In the genomic region with DNA sequence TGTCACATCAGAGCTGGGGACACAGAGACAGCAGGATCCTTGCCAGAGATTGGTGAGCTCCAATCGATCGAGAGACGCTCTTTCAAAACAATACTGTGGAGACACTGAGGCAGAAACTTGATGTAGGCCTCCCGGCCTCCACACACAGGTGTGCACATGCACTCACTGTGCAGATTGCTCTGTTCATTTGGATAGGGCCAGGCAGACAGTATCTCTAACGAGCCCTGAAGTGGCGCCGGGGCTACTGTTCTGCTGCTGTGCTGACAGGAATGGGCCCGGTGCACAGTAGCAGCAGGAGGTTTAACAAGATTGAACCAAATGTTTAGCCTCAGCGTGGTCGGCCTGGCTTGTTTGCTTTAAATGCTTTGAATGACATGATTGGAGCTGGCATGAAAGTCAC, we compare ENCODE assay signal across 28 mouse cellular contexts. TPM values are rescaled to one million over a fixed set of nuclear protein-coding genes. Genes with fewer than 3 reads are reported as not detected.
"Had no signal": no experiment of that assay in that cellular context is flagged by ENCODE, and none has a peak within 500 bp of the region (broad histone marks: within the 10 kb centered on the region; RNA-seq: fewer than 3 reads in every experiment).

No protein-coding gene starts in this region.

- H3K27me3 ChIP-seq: heart, embryonic 13.5 days; heart, embryonic 15.5 days; hindbrain, embryonic 13.5 days; hindbrain, embryonic 15.5 days; kidney, embryonic 15.5 days; limb, embryonic 12.5 days; liver, embryonic 13.5 days; liver, embryonic 15.5 days had no signal

- H3K27ac ChIP-seq: heart, embryonic 10.5 days; heart, embryonic 13.5 days; heart, embryonic 15.5 days; hindbrain, embryonic 13.5 days; hindbrain, embryonic 15.5 days; hindbrain, postnatal 0 days; kidney, embryonic 15.5 days; kidney, postnatal 0 days; limb, embryonic 12.5 days; liver, embryonic 13.5 days; liver, embryonic 15.5 days had no signal

- H3K4me1 ChIP-seq: heart, embryonic 10.5 days; heart, embryonic 13.5 days; liver, embryonic 13.5 days; liver, embryonic 15.5 days had no signal

- DNase-seq: gastrocnemius, postnatal 14 days; gastrocnemius, postnatal 36 days; heart, adult 18-20 months; heart, postnatal 14 days; heart, postnatal 36 days; kidney, adult 11 months; kidney, adult 2 months; kidney, adult 9 months; kidney, postnatal 14 days; kidney, postnatal 36 days; layer of hippocampus, adult 9-11 months; layer of hippocampus, postnatal 36 days; left cerebral cortex, postnatal 4 days; liver; liver, embryonic 13.5 days had no signal

- H3K36me3 ChIP-seq: heart, embryonic 10.5 days; heart, embryonic 13.5 days; heart, embryonic 15.5 days; hindbrain, embryonic 13.5 days; hindbrain, embryonic 15.5 days; kidney, embryonic 15.5 days; limb, embryonic 12.5 days; liver, embryonic 13.5 days; liver, embryonic 15.5 days had no signal

- ATAC-seq: hindbrain, postnatal 0 days; intestine, embryonic 16.5 days had no signal

- H3K9ac ChIP-seq: heart, embryonic 13.5 days; heart, embryonic 15.5 days; hindbrain, embryonic 13.5 days; hindbrain, embryonic 15.5 days; kidney, embryonic 15.5 days; limb, embryonic 12.5 days; liver, embryonic 13.5 days; liver, embryonic 15.5 days had no signal

- H3K4me3 ChIP-seq: heart, embryonic 10.5 days; heart, embryonic 13.5 days; heart, embryonic 15.5 days; hindbrain, embryonic 13.5 days; hindbrain, embryonic 15.5 days; kidney, embryonic 15.5 days; limb, embryonic 12.5 days; liver, embryonic 13.5 days; liver, embryonic 15.5 days had no signal

- H3K9me3 ChIP-seq: heart, embryonic 10.5 days; heart, embryonic 13.5 days; heart, embryonic 15.5 days; hindbrain, embryonic 13.5 days; hindbrain, embryonic 15.5 days; kidney, embryonic 15.5 days; limb, embryonic 12.5 days; liver, embryonic 13.5 days; liver, embryonic 15.5 days had no signal

- H3K4me2 ChIP-seq: heart, embryonic 13.5 days; heart, embryonic 15.5 days; hindbrain, embryonic 13.5 days; hindbrain, embryonic 15.5 days; kidney, embryonic 15.5 days; limb, embryonic 12.5 days; liver, embryonic 11.5 days; liver, embryonic 13.5 days; liver, embryonic 15.5 days had no signal

RNA-seq across cellular contexts. Expression of gene Cdh26, which starts 20.6 kb away (rescaled TPM):
- polyA plus RNA-seq: heart, embryonic 15.5 days; liver, embryonic 11.5 days had no signal

RNA-seq across cellular contexts. Expression of gene Sycp2, which starts 43.5 kb away (rescaled TPM):
- polyA plus RNA-seq: kidney, adult 2 months; large intestine, adult 2 months; liver, embryonic 11.5 days; liver, embryonic 13.5 days; liver, embryonic 15.5 days had no signal
